8 mouse cellular contexts compared by ENCODE assay signal in the genomic region with DNA sequence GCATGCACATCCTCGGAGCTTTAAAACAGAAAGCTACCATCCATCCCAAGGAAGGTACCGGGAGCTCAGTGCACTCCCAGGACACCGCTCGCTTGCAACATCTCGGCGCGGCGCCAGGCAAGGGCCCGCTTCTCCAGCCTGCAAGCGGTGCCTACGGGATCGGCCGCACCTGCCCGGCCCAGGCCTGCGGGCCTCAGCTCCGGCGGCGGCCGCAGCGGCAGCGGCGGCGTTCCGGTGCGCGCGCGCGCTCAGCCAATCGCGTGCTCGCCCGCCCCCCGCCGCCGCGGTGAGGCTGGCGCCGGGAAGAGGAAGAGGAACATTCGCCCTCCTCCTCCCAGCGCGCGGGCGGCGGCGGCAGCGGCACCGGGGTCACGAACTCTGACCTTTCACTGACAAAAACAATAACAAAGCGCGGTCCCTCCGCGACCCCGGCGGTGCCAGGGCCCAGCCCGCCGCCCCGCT. TPM values are rescaled to one million over a fixed set of nuclear protein-coding genes. Genes with fewer than 3 reads are reported as not detected.
A peak's percentile ranks its signal among the peaks of the same experiment; 100 is the strongest.
DNase-seq lines count a peak whose midpoint lies in the region; ATAC-seq lines count a peak whose summit lies in the region.

Gene Nr2c2 (plus strand): TSS at position 261 of the 462 bp plus-strand sequence.

- H3K9me3 ChIP-seq in forebrain, embryonic 10.5 days: no peaks in the 10 kb centered on the region
- H3K9me3 ChIP-seq in heart, embryonic 14.5 days (ENCODE audit: control insufficient read depth, low read length): no peaks in the 10 kb centered on the region
- H3K9me3 ChIP-seq in liver, embryonic 13.5 days (replicated peaks): no peaks in the 10 kb centered on the region
- no peaks in the 10 kb centered on the region for H3K9me3 ChIP-seq in stomach, embryonic 14.5 days (ENCODE audit: control insufficient read depth, low read depth, low read length)

- ATAC-seq in heart, embryonic 14.5 days (ENCODE audit: insufficient number of reproducible peaks, insufficient read depth, low FRiP score, low read depth): peak; percentile 47
- peak; percentile 45 for ATAC-seq in liver, embryonic 13.5 days (ENCODE audit: low read depth)
- ATAC-seq in stomach, embryonic 14.5 days (ENCODE audit: insufficient number of reproducible peaks, insufficient read depth, low FRiP score, low read depth): peak; percentile 53; the same call in 1 of the 2 replicates

- peak; percentile 65 to 68 for DNase-seq in CD8-positive naive resting alpha-beta T cell, adult 2 months (ENCODE audit: low read depth in 2 of 2, low spot score in 2 of 2)
- DNase-seq in c-Kit-positive CD71-negative TER-119-negative erythroid progenitor cells, embryonic 14.5 days (ENCODE audit: low read depth): peak; percentile 63
- DNase-seq in forebrain, embryonic 10.5 days (ENCODE audit: extremely low spot score, low spot score): peak; percentile 81
- DNase-seq in kidney, postnatal 14 days: peak; percentile 92
- peak; percentile 74 for DNase-seq in liver, embryonic 13.5 days
- DNase-seq in natural killer cell, adult 2 months (ENCODE audit: low spot score in 2 of 2): peak; percentile 58 to 76

- H3K27ac ChIP-seq in forebrain, embryonic 10.5 days: peak within 1 kb of the TSS; percentile 99
- peak within 1 kb of the TSS; percentile 96 to 99 for H3K27ac ChIP-seq in heart, embryonic 14.5 days (replicated peaks in 1 of 2; ENCODE audit: control insufficient read depth in 1 of 2, insufficient read depth in 1 of 2, low read depth in 2 of 2, low read length in 2 of 2)
- H3K27ac ChIP-seq in liver, embryonic 13.5 days: peak within 1 kb of the TSS; percentile 99
- peak within 1 kb of the TSS; percentile 100 for H3K27ac ChIP-seq in stomach, embryonic 14.5 days (ENCODE audit: low read length)

- H3K27me3 ChIP-seq in forebrain, embryonic 10.5 days (ENCODE audit: poor library complexity, severe bottlenecking): no peaks in the 10 kb centered on the region
- no peaks in the 10 kb centered on the region for H3K27me3 ChIP-seq in heart, embryonic 14.5 days (ENCODE audit: control insufficient read depth, insufficient read depth, low read length)
- H3K27me3 ChIP-seq in liver, embryonic 13.5 days: no peaks in the 10 kb centered on the region
- no peaks in the 10 kb centered on the region for H3K27me3 ChIP-seq in stomach, embryonic 14.5 days (ENCODE audit: control insufficient read depth, insufficient read depth, low read length)

- H3K36me3 ChIP-seq in forebrain, embryonic 10.5 days (replicated peaks): no peaks in the 10 kb centered on the region
- no peaks in the 10 kb centered on the region for H3K36me3 ChIP-seq in heart, embryonic 14.5 days (ENCODE audit: control insufficient read depth, insufficient read depth, low read length)
- H3K36me3 ChIP-seq in liver, embryonic 13.5 days: no peaks in the 10 kb centered on the region
- no peaks in the 10 kb centered on the region for H3K36me3 ChIP-seq in stomach, embryonic 14.5 days (ENCODE audit: control insufficient read depth, insufficient read depth, low read length)

- H3K4me1 ChIP-seq in forebrain, embryonic 10.5 days: peaks cover 35% of the 10 kb centered on the region
- H3K4me1 ChIP-seq in heart, embryonic 14.5 days (ENCODE audit: control insufficient read depth in 2 of 2, insufficient read depth in 2 of 2, low read length in 2 of 2): peaks cover 3 to 26% of the 10 kb centered on the region in 2 experiments
- H3K4me1 ChIP-seq in liver, embryonic 13.5 days (replicated peaks): peaks cover 46% of the 10 kb centered on the region
- H3K4me1 ChIP-seq in stomach, embryonic 14.5 days (ENCODE audit: control insufficient read depth, insufficient read depth, low read length): peaks cover 18% of the 10 kb centered on the region; the same call in 1 of the 2 replicates

- H3K4me2 ChIP-seq in heart, embryonic 14.5 days (ENCODE audit: low read length): peak within 1 kb of the TSS; percentile 88
- peak within 1 kb of the TSS; percentile 92 for H3K4me2 ChIP-seq in liver, embryonic 13.5 days
- H3K4me2 ChIP-seq in stomach, embryonic 14.5 days (replicated peaks; ENCODE audit: low read depth, low read length): peak within 1 kb of the TSS; percentile 77

- WGBS in forebrain, embryonic 10.5 days: under 1% methylated on average over 38 of the region's 58 CpGs
- under 1% methylated on average over 54 of the region's 58 CpGs for WGBS in heart, embryonic 14.5 days
- under 1% methylated on average over 32 of the region's 58 CpGs for WGBS in liver, embryonic 13.5 days (ENCODE audit: insufficient replicate concordance)
- under 1% methylated on average over 57 of the region's 58 CpGs for WGBS in stomach, embryonic 14.5 days

- peak within 1 kb of the TSS; percentile 99 for H3K9ac ChIP-seq in heart, embryonic 14.5 days (ENCODE audit: low read length)
- peak within 1 kb of the TSS; percentile 97 for H3K9ac ChIP-seq in liver, embryonic 13.5 days
- peak within 1 kb of the TSS; percentile 97 for H3K9ac ChIP-seq in stomach, embryonic 14.5 days (replicated peaks; ENCODE audit: low read depth, low read length)

- peak within 1 kb of the TSS; percentile 89 for H3K4me3 ChIP-seq in forebrain, embryonic 10.5 days
- H3K4me3 ChIP-seq in heart, embryonic 14.5 days (ENCODE audit: control insufficient read depth in 1 of 2, insufficient read depth in 1 of 2, low read depth in 1 of 2, low read length in 2 of 2): peak within 1 kb of the TSS; percentile 91
- peak within 1 kb of the TSS; percentile 98 for H3K4me3 ChIP-seq in liver, embryonic 13.5 days (replicated peaks)
- H3K4me3 ChIP-seq in stomach, embryonic 14.5 days (ENCODE audit: low read depth, low read length): peak within 1 kb of the TSS; percentile 73

RNA-seq across cellular contexts. Expression of gene Nr2c2, which starts in this region (rescaled TPM):
- 17.3 and 19.6 TPM in 2 replicates for polyA plus RNA-seq in forebrain, embryonic 10.5 days (2016; fragmentation: Nextera tagmentation; extraction: Ambion mirVana)
- 20.4 TPM in 2 replicates for polyA plus RNA-seq in heart, embryonic 14.5 days (2014; fragmentation: Nextera tagmentation; extraction: Ambion mirVana)
- polyA plus RNA-seq in liver, embryonic 13.5 days (2015; fragmentation: Nextera tagmentation; extraction: Ambion mirVana): 5.6 and 6.4 TPM in 2 replicates
- polyA plus RNA-seq in stomach, embryonic 14.5 days (2014; fragmentation: Nextera tagmentation; extraction: Ambion mirVana): 25.5 and 31.1 TPM in 2 replicates

Comparison
In these comparisons a context has a peak if more than half of its experiments do, and no peak if none do; other contexts are left out.
1. Peak in every context shown above with its lines: DNase-seq, ATAC-seq, H3K4me3 ChIP-seq and H3K27ac ChIP-seq.